Mouse (Mus musculus): ENCODE results near the gene Cdk6.

GRCm38 (mm10) chr5:3551481-3551880, 210.2 kb downstream of the Cdk6 start:
- TF ChIP-seq POLR2A (IDR thresholded peaks at IDR 0.05; ENCODE audit: low read depth, low read length): no peak
- no peak for TF ChIP-seq CTCF (IDR thresholded peaks at IDR 0.05; ENCODE audit: extremely low read depth, insufficient read depth, insufficient read length, insufficient replicate concordance)

All from spleen, adult 2 months (tissue).